Mouse (Mus musculus): ENCODE measurements around the gene Chchd10. TPM values are rescaled to one million over a fixed set of nuclear protein-coding genes. Genes with fewer than 3 reads are reported as not detected.

Gene Chchd10
- total and polyA plus RNA-seq, 2 experiments = 657 to 1,843 TPM

GRCm38 (mm10) chr10:75930304-75930703 lies 2.6 kb upstream of the Chchd10 start:
- Histone ChIP-seq H3K27ac (replicated peaks; ENCODE audit: insufficient read depth, low read depth, low read length) (no peak overlapping the region), H3K36me3 (ENCODE audit: control insufficient read depth, insufficient read depth, low read length) (no peaks in the 10 kb centered on the region), H3K4me1 (ENCODE audit: control insufficient read depth, insufficient read depth, low read length) (peaks cover 9% of the 10 kb centered on the region), H3K27me3 (ENCODE audit: control insufficient read depth, insufficient read depth, low read length) (no peaks in the 10 kb centered on the region), H3K79me2 (ENCODE audit: control insufficient read depth, insufficient read depth, low read length) (no peaks in the 10 kb centered on the region), H3K4me3 (ENCODE audit: insufficient read depth, low read depth, low read length) (no peak overlapping the region), H3K9ac (ENCODE audit: low read depth, low read length) (no peak overlapping the region)
- no peak for TF ChIP-seq CTCF (IDR thresholded peaks at IDR 0.05; ENCODE audit: low read depth, low read length)
- DNase-seq (ENCODE audit: extremely low read depth, low read depth, low spot score) = no peak
- WGBS = 58% methylated on average over 6 of the region's 6 CpGs

- H3K9ac ChIP-seq (ENCODE audit: low read depth, low read length) = no peak overlapping the region
- no peak overlapping the region for H3K27ac ChIP-seq (replicated peaks; ENCODE audit: insufficient read depth, low read depth, low read length)
- 25% methylated on average over 7 of the region's 7 CpGs for WGBS
- no peak for DNase-seq (ENCODE audit: extremely low read depth, low read depth, low spot score)
- peaks cover 9% of the 10 kb centered on the region for H3K4me1 ChIP-seq (ENCODE audit: control insufficient read depth, insufficient read depth, low read length)
- H3K4me3 ChIP-seq (ENCODE audit: insufficient read depth, low read depth, low read length) = no peak overlapping the region
- no peak for TF ChIP-seq POLR2A (IDR thresholded peaks at IDR 0.05; ENCODE audit: extremely low read depth, insufficient read depth, low read length)
- no peak for TF ChIP-seq CTCF (IDR thresholded peaks at IDR 0.05; ENCODE audit: low read depth, low read length)
- H3K79me2 ChIP-seq (ENCODE audit: control insufficient read depth, insufficient read depth, low read length) = peaks cover 2% of the 10 kb centered on the region; the same call in 1 of the 2 replicates
- H3K27me3 ChIP-seq (ENCODE audit: control insufficient read depth, insufficient read depth, low read length) = no peaks in the 10 kb centered on the region
- H3K36me3 ChIP-seq (ENCODE audit: control insufficient read depth, insufficient read depth, low read length) = no peaks in the 10 kb centered on the region
Observed at GRCm38 (mm10) chr10:75931311-75931710, 1.6 kb upstream of the Chchd10 start.

- Histone ChIP-seq H3K27me3 (ENCODE audit: control insufficient read depth, insufficient read depth, low read length) (no peaks in the 10 kb centered on the region), H3K9ac (ENCODE audit: low read depth, low read length) (peak overlapping the region; percentile 82), H3K36me3 (ENCODE audit: control insufficient read depth, insufficient read depth, low read length) (no peaks in the 10 kb centered on the region), H3K27ac (replicated peaks; ENCODE audit: insufficient read depth, low read depth, low read length) (no peak overlapping the region), H3K4me3 (ENCODE audit: insufficient read depth, low read depth, low read length) (peak overlapping the region; percentile 61; the same call in 1 of the 2 replicates), H3K79me2 (ENCODE audit: control insufficient read depth, insufficient read depth, low read length) (peaks cover 5% of the 10 kb centered on the region; the same call in 1 of the 2 replicates), H3K4me1 (ENCODE audit: control insufficient read depth, insufficient read depth, low read length) (peaks cover 9% of the 10 kb centered on the region)
- TF ChIP-seq POLR2A (IDR thresholded peaks at IDR 0.05; ENCODE audit: extremely low read depth, insufficient read depth, low read length) (no peak), CTCF (IDR thresholded peaks at IDR 0.05; ENCODE audit: low read depth, low read length) (no peak)
- 7% methylated on average over 42 of the region's 44 CpGs for WGBS
- DNase-seq (ENCODE audit: extremely low read depth, low read depth, low spot score) = no peak
Observed at GRCm38 (mm10) chr10:75932081-75932678, 750 bp upstream of the Chchd10 start.

GRCm38 (mm10) chr10:75934991-75935390 lies 2.1 kb downstream of the Chchd10 start:
- peaks cover 7% of the 10 kb centered on the region; the same call in 1 of the 2 replicates for H3K79me2 ChIP-seq (ENCODE audit: control insufficient read depth, insufficient read depth, low read length)
- no peak for TF ChIP-seq POLR2A (IDR thresholded peaks at IDR 0.05; ENCODE audit: extremely low read depth, insufficient read depth, low read length)
- no peak for TF ChIP-seq CTCF (IDR thresholded peaks at IDR 0.05; ENCODE audit: low read depth, low read length)
- DNase-seq (ENCODE audit: extremely low read depth, low read depth, low spot score) = peak; percentile 94
- no peaks in the 10 kb centered on the region for H3K27me3 ChIP-seq (ENCODE audit: control insufficient read depth, insufficient read depth, low read length)
- H3K9ac ChIP-seq (ENCODE audit: low read depth, low read length) = peak overlapping the region; percentile 73; the same call in 1 of the 2 replicates
- H3K4me1 ChIP-seq (ENCODE audit: control insufficient read depth, insufficient read depth, low read length) = peaks cover 13% of the 10 kb centered on the region
- H3K4me3 ChIP-seq (ENCODE audit: insufficient read depth, low read depth, low read length) = no peak overlapping the region; the same call in 1 of the 2 replicates
- H3K27ac ChIP-seq (replicated peaks; ENCODE audit: insufficient read depth, low read depth, low read length) = peak overlapping the region; percentile 98
- WGBS = 35% methylated on average over 1 of the region's 1 CpGs
- peaks cover 2% of the 10 kb centered on the region for H3K36me3 ChIP-seq (ENCODE audit: control insufficient read depth, insufficient read depth, low read length)

GRCm38 (mm10) chr10:75935680-75936541 lies 3.0 kb downstream of the Chchd10 start, which contains the start of gene Mmp11:
Gene Mmp11 (minus strand): TSS chr10:75936496.
- TF ChIP-seq POLR2A (IDR thresholded peaks at IDR 0.05; ENCODE audit: extremely low read depth, insufficient read depth, low read length) = peak; percentile 95
- no peak for TF ChIP-seq CTCF (IDR thresholded peaks at IDR 0.05; ENCODE audit: low read depth, low read length)
- 7% methylated on average over 51 of the region's 51 CpGs for WGBS
- peak; percentile 96 for DNase-seq (ENCODE audit: extremely low read depth, low read depth, low spot score)

More at GRCm38 (mm10) chr10:75935680-75936541, 3.0 kb downstream of the Chchd10 start, which contains the start of gene Mmp11:
- Histone ChIP-seq H3K9ac (ENCODE audit: low read depth, low read length) (peak within 1 kb of the TSS; percentile 81), H3K4me3 (ENCODE audit: insufficient read depth, low read depth, low read length) (peak within 1 kb of the TSS; percentile 67), H3K27ac (replicated peaks; ENCODE audit: insufficient read depth, low read depth, low read length) (peak within 1 kb of the TSS; percentile 98), H3K27me3 (ENCODE audit: control insufficient read depth, insufficient read depth, low read length) (no peaks in the 10 kb centered on the region), H3K4me1 (ENCODE audit: control insufficient read depth, insufficient read depth, low read length) (peaks cover 13% of the 10 kb centered on the region), H3K79me2 (ENCODE audit: control insufficient read depth, insufficient read depth, low read length) (peaks cover 7% of the 10 kb centered on the region; the same call in 1 of the 2 replicates), H3K36me3 (ENCODE audit: control insufficient read depth, insufficient read depth, low read length) (peaks cover 2% of the 10 kb centered on the region)

Data from liver, adult 2 months (tissue).